Mouse (Mus musculus) liver, postnatal 0 days (tissue): Measurements from ENCODE around the gene Adgrl2. TPM values are rescaled to one million over a fixed set of nuclear protein-coding genes. Genes with fewer than 3 reads are reported as not detected.
A peak's percentile ranks its signal among the peaks of the same experiment; 100 is the strongest.

ENCODE experiments used
- ATAC-seq: fragments of 200-750 bp; cut with Nextera tagmentation; 2 replicates; pipeline ENCODE4 v1.8.0; 2017; ENCODE audit warnings: mild to moderate bottlenecking, moderate library complexity
- DNase-seq: peaks from one replicate; pipeline ENCODE4 v3.0.0-alpha.2; 2016
- H3K27ac ChIP-seq: fragments of 300-500 bp; sonication (generic); 2 replicates; pipeline ENCODE4 v1.5.1; 2014; ENCODE audit warnings: antibody characterized with exemption, moderate library complexity, mild to moderate bottlenecking, low read depth
- H3K27me3 ChIP-seq: fragments of 300-500 bp; sonication (generic); 2 replicates; pipeline ENCODE4 v1.6.1; 2014; ENCODE audit warnings: low read length, control low read depth, mixed read lengths; ENCODE audit not compliant: insufficient read depth
- H3K36me3 ChIP-seq: fragments of 300-500 bp; sonication (generic); replicated peaks from 2 replicates; pipeline ENCODE4 v1.6.1; 2014; ENCODE audit warnings: mild to moderate bottlenecking, control low read depth, low read length, moderate library complexity, mixed read lengths; ENCODE audit not compliant: insufficient read depth
- H3K4me1 ChIP-seq: fragments of 300-500 bp; sonication (generic); 2 replicates; pipeline ENCODE4 v1.6.1; 2014; ENCODE audit warnings: antibody characterized with exemption, mild to moderate bottlenecking, control low read depth; ENCODE audit not compliant: insufficient read depth
- H3K4me2 ChIP-seq: fragments of 300-500 bp; sonication (generic); 2 replicates; pipeline ENCODE4 v1.6.1; 2014; ENCODE audit warnings: low read depth, mild to moderate bottlenecking, low read length, moderate library complexity, mixed read lengths
- H3K4me3 ChIP-seq: fragments of 300-500 bp; sonication (generic); 2 replicates; pipeline ENCODE4 v1.5.1; 2014; ENCODE audit warnings: low read depth, low read length
- H3K9ac ChIP-seq: fragments of 300-500 bp; sonication (generic); replicated peaks from 2 replicates; pipeline ENCODE4 v1.6.1; 2014; ENCODE audit warnings: mild to moderate bottlenecking, moderate library complexity
- H3K9me3 ChIP-seq: fragments of 300-500 bp; sonication (generic); 2 replicates; pipeline ENCODE4 v1.6.1; 2016; ENCODE audit warnings: mild to moderate bottlenecking, control low read depth, low read length, mixed read lengths
- CTCF ChIP-seq: sonication (generic); IDR thresholded peaks from 2 replicates; pipeline ENCODE4 v1.5.1; 2016; ENCODE audit warnings: antibody characterized with exemption, low read depth
- EP300 ChIP-seq: IDR thresholded peaks from 2 replicates; pipeline ENCODE4 v1.6.1; 2016; ENCODE audit warnings: antibody characterized with exemption, low read depth, mild to moderate bottlenecking
- WGBS: fragments of 180-500 bp; shearing (Covaris S2); extraction: QIAGEN DNeasy Blood & Tissue Kit; methylation state at CpG from one replicate; pipeline ENCODE4 v1.1.7; 2014; ENCODE audit not compliant: insufficient replicate concordance; 5-methylcytosine and 5-hydroxymethylcytosine counted together
- polyA plus RNA-seq: library from polyadenylated mRNA; unstranded; fragments of >200 nt; fragmentation: Nextera tagmentation; extraction: Ambion mirVana; gene quantifications from 2 replicates; pipeline ENCODE4 v1.2.1, GENCODE M21; 2015

Adgrl2 gene
- polyA plus RNA-seq, 1 experiment from 2014 or later, result 9.1 TPM

- TF ChIP-seq CTCF (no peak), EP300 (no peak)
- no peak for ATAC-seq
- H3K4me2 ChIP-seq, result no peak overlapping the region
- H3K4me3 ChIP-seq, result no peak overlapping the region
- no peaks in the 10 kb centered on the region for H3K9me3 ChIP-seq
- no peak overlapping the region for H3K9ac ChIP-seq
- peaks cover 7% of the 10 kb centered on the region for H3K4me1 ChIP-seq
- WGBS, result 73% methylated on average over 5 of the region's 5 CpGs
- DNase-seq, result no peak
- H3K27ac ChIP-seq, result no peak overlapping the region
- no peaks in the 10 kb centered on the region for H3K36me3 ChIP-seq
- no peaks in the 10 kb centered on the region for H3K27me3 ChIP-seq
Observed at GRCm38 (mm10) chr3:148961611-148962010, 28.7 kb downstream of the Adgrl2 start.

- Histone ChIP-seq H3K9me3 (no peaks in the 10 kb centered on the region), H3K4me1 (peaks cover 7% of the 10 kb centered on the region), H3K36me3 (no peaks in the 10 kb centered on the region), H3K27ac (no peak overlapping the region), H3K9ac (no peak overlapping the region), H3K27me3 (no peaks in the 10 kb centered on the region), H3K4me3 (no peak overlapping the region), H3K4me2 (no peak overlapping the region)
- ATAC-seq, result no peak
- WGBS, result 65% methylated on average over 9 of the region's 9 CpGs
- no peak for TF ChIP-seq CTCF
- TF ChIP-seq EP300, result no peak
- DNase-seq, result no peak
Observed at GRCm38 (mm10) chr3:148960751-148961289, 29.5 kb downstream of the Adgrl2 start.

GRCm38 (mm10) chr3:148960215-148960614 is 30.1 kb downstream of the Adgrl2 start:
- Histone ChIP-seq H3K9ac (no peak overlapping the region), H3K4me1 (peaks cover 7% of the 10 kb centered on the region), H3K27ac (no peak overlapping the region), H3K4me3 (no peak overlapping the region), H3K4me2 (no peak overlapping the region), H3K27me3 (no peaks in the 10 kb centered on the region), H3K9me3 (no peaks in the 10 kb centered on the region), H3K36me3 (no peaks in the 10 kb centered on the region)
- TF ChIP-seq EP300 (no peak), CTCF (no peak)
- DNase-seq, result no peak
- no peak for ATAC-seq
- 83% methylated on average over 10 of the region's 10 CpGs for WGBS

GRCm38 (mm10) chr3:148959327-148960025 is 30.9 kb downstream of the Adgrl2 start:
- DNase-seq (peak; percentile 57), ATAC-seq (peak; percentile 58)
- TF ChIP-seq EP300 (no peak), CTCF (no peak)
- 19% methylated on average over 15 of the region's 15 CpGs for WGBS
- peak overlapping the region; percentile 72 for H3K4me2 ChIP-seq
- H3K36me3 ChIP-seq, result no peaks in the 10 kb centered on the region
- H3K4me1 ChIP-seq, result peaks cover 7% of the 10 kb centered on the region
- peak overlapping the region; percentile 33 for H3K4me3 ChIP-seq
- H3K27ac ChIP-seq, result peak overlapping the region; percentile 40; the same call in 1 of the 2 replicates
- no peaks in the 10 kb centered on the region for H3K9me3 ChIP-seq
- no peaks in the 10 kb centered on the region for H3K27me3 ChIP-seq
- H3K9ac ChIP-seq, result no peak overlapping the region

- Histone ChIP-seq H3K27me3 (no peaks in the 10 kb centered on the region), H3K9ac (no peak overlapping the region), H3K36me3 (no peaks in the 10 kb centered on the region), H3K4me2 (peak overlapping the region; percentile 72), H3K9me3 (no peaks in the 10 kb centered on the region), H3K27ac (peak overlapping the region; percentile 40; the same call in 1 of the 2 replicates), H3K4me1 (peaks cover 7% of the 10 kb centered on the region), H3K4me3 (0 out of 2 replicates have a peak overlapping the region, but pooled peaks have one; percentile 33)
- ATAC-seq, result no peak
- no peak for DNase-seq
- no peak for TF ChIP-seq EP300
- no peak for TF ChIP-seq CTCF
- 74% methylated on average over 5 of the region's 5 CpGs for WGBS
Observed at GRCm38 (mm10) chr3:148958714-148959113, 31.6 kb downstream of the Adgrl2 start.

- no peak for ATAC-seq
- Histone ChIP-seq H3K9ac (no peak overlapping the region), H3K27ac (no peak overlapping the region), H3K4me2 (no peak overlapping the region), H3K4me1 (peaks cover 7% of the 10 kb centered on the region), H3K27me3 (no peaks in the 10 kb centered on the region), H3K9me3 (no peaks in the 10 kb centered on the region), H3K36me3 (no peaks in the 10 kb centered on the region), H3K4me3 (no peak overlapping the region)
- TF ChIP-seq CTCF (no peak), EP300 (no peak)
- 65% methylated on average over 9 of the region's 9 CpGs for WGBS
- no peak for DNase-seq
Observed at GRCm38 (mm10) chr3:148958185-148958584, 32.2 kb downstream of the Adgrl2 start.
